Mouse (Mus musculus) forebrain, embryonic 10.5 days (tissue): ENCODE measurements around the gene Atxn7l3. TPM values are rescaled to one million over a fixed set of nuclear protein-coding genes. Genes with fewer than 3 reads are reported as not detected.
A peak's percentile ranks its signal among the peaks of the same experiment; 100 is the strongest.

Experiments used
- DNase-seq: peaks from one replicate; pipeline ENCODE4 v3.0.0-alpha.2; 2017; ENCODE audit warnings: low spot score; ENCODE audit errors: extremely low spot score
- H3K27ac ChIP-seq: fragments of 300-500 bp; sonication (generic); 2 replicates; pipeline ENCODE4 v1.5.1; 2016; ENCODE audit warnings: mild to moderate bottlenecking
- H3K27me3 ChIP-seq: fragments of 300-500 bp; sonication (generic); 2 replicates; pipeline ENCODE4 v1.6.1; 2016; ENCODE audit warnings: mild to moderate bottlenecking; ENCODE audit not compliant: poor library complexity, severe bottlenecking
- H3K36me3 ChIP-seq: fragments of 300-500 bp; sonication (generic); replicated peaks from 2 replicates; pipeline ENCODE4 v1.6.1; 2016; ENCODE audit warnings: mild to moderate bottlenecking, moderate library complexity
- H3K4me1 ChIP-seq: fragments of 300-500 bp; sonication (generic); 2 replicates; pipeline ENCODE4 v1.6.1; 2016
- H3K4me3 ChIP-seq: fragments of 300-500 bp; sonication (generic); 2 replicates; pipeline ENCODE4 v1.5.1; 2016; ENCODE audit warnings: mild to moderate bottlenecking, moderate library complexity
- H3K9me3 ChIP-seq: fragments of 300-500 bp; sonication (generic); 2 replicates; pipeline ENCODE4 v1.6.1; 2016; ENCODE audit warnings: mild to moderate bottlenecking, moderate library complexity
- WGBS: fragments of 180-500 bp; shearing (Covaris S2); methylation state at CpG from one replicate; pipeline ENCODE4 v1.1.7; 2016; 5-methylcytosine and 5-hydroxymethylcytosine counted together
- polyA plus RNA-seq: library from polyadenylated mRNA; unstranded; fragments of >200 nt; fragmentation: Nextera tagmentation; extraction: Ambion mirVana; gene quantifications from 2 replicates; pipeline ENCODE4 v1.2.1, GENCODE M21; 2016

Atxn7l3 gene
- 14.1 and 15.6 TPM in 2 replicates for polyA plus RNA-seq

GRCm38 (mm10) chr11:102296491-102297472, at the start of gene Atxn7l3:
TSS of gene Atxn7l3 (minus strand) at chr11:102296631.
- under 1% methylated on average over 85 of the region's 125 CpGs for WGBS
- Histone ChIP-seq H3K4me3 (peak within 1 kb of the TSS; percentile 94), H3K4me1 (peaks cover 32% of the 10 kb centered on the region), H3K9me3 (no peaks in the 10 kb centered on the region), H3K27me3 (no peaks in the 10 kb centered on the region), H3K27ac (peak within 1 kb of the TSS; percentile 98), H3K36me3 (peaks cover 33% of the 10 kb centered on the region)
- peak; percentile 98 for DNase-seq

GRCm38 (mm10) chr11:102344458-102344857, 48.0 kb upstream of the Atxn7l3 start:
- 92% methylated on average over 3 of the region's 3 CpGs for WGBS
- Histone ChIP-seq H3K36me3 (no peaks in the 10 kb centered on the region), H3K4me1 (peaks cover 6% of the 10 kb centered on the region; the same call in 1 of the 2 replicates), H3K27me3 (no peaks in the 10 kb centered on the region), H3K9me3 (no peaks in the 10 kb centered on the region), H3K27ac (no peak overlapping the region), H3K4me3 (no peak overlapping the region)
- DNase-seq = no peak

- DNase-seq = no peak
- H3K4me1 ChIP-seq = peaks cover 6% of the 10 kb centered on the region; the same call in 1 of the 2 replicates
- H3K9me3 ChIP-seq = no peaks in the 10 kb centered on the region
- 64% methylated on average over 12 of the region's 12 CpGs for WGBS
- H3K4me3 ChIP-seq = no peak overlapping the region
- H3K27me3 ChIP-seq = no peaks in the 10 kb centered on the region
- no peaks in the 10 kb centered on the region for H3K36me3 ChIP-seq
- H3K27ac ChIP-seq = no peak overlapping the region
These were observed 46.3 kb upstream of the Atxn7l3 start for GRCm38 (mm10) chr11:102342742-102343141.

- no peaks in the 10 kb centered on the region for H3K9me3 ChIP-seq
- no peaks in the 10 kb centered on the region for H3K36me3 ChIP-seq
- no peak overlapping the region for H3K27ac ChIP-seq
- H3K27me3 ChIP-seq = no peaks in the 10 kb centered on the region
- H3K4me1 ChIP-seq = no peaks in the 10 kb centered on the region
- DNase-seq = no peak
- no peak overlapping the region for H3K4me3 ChIP-seq
- 93% methylated on average over 4 of the region's 4 CpGs for WGBS
These were observed 44.7 kb upstream of the Atxn7l3 start for GRCm38 (mm10) chr11:102341101-102341500.

GRCm38 (mm10) chr11:102339624-102340023, 43.2 kb upstream of the Atxn7l3 start:
- Histone ChIP-seq H3K27ac (no peak overlapping the region), H3K4me3 (no peak overlapping the region), H3K36me3 (no peaks in the 10 kb centered on the region), H3K4me1 (peaks cover 6% of the 10 kb centered on the region), H3K9me3 (no peaks in the 10 kb centered on the region), H3K27me3 (no peaks in the 10 kb centered on the region)
- 60% methylated on average over 4 of the region's 4 CpGs for WGBS
- no peak for DNase-seq

GRCm38 (mm10) chr11:102339195-102339594, 42.8 kb upstream of the Atxn7l3 start:
- Histone ChIP-seq H3K27ac (no peak overlapping the region), H3K27me3 (no peaks in the 10 kb centered on the region), H3K36me3 (no peaks in the 10 kb centered on the region), H3K4me3 (no peak overlapping the region), H3K4me1 (peaks cover 6% of the 10 kb centered on the region), H3K9me3 (no peaks in the 10 kb centered on the region)
- WGBS = 86% methylated on average over 11 of the region's 11 CpGs
- DNase-seq = no peak

GRCm38 (mm10) chr11:102338561-102338960, 42.1 kb upstream of the Atxn7l3 start:
- H3K4me3 ChIP-seq = no peak overlapping the region
- no peaks in the 10 kb centered on the region for H3K9me3 ChIP-seq
- no peak for DNase-seq
- 78% methylated on average over 3 of the region's 3 CpGs for WGBS
- H3K36me3 ChIP-seq = no peaks in the 10 kb centered on the region
- H3K27me3 ChIP-seq = no peaks in the 10 kb centered on the region
- peaks cover 8% of the 10 kb centered on the region for H3K4me1 ChIP-seq
- no peak overlapping the region for H3K27ac ChIP-seq

- 77% methylated on average over 1 of the region's 1 CpGs for WGBS
- H3K9me3 ChIP-seq = no peaks in the 10 kb centered on the region
- H3K4me1 ChIP-seq = peaks cover 8% of the 10 kb centered on the region
- DNase-seq = no peak
- no peaks in the 10 kb centered on the region for H3K36me3 ChIP-seq
- no peak overlapping the region for H3K27ac ChIP-seq
- no peaks in the 10 kb centered on the region for H3K27me3 ChIP-seq
- no peak overlapping the region for H3K4me3 ChIP-seq
These were observed 41.5 kb upstream of the Atxn7l3 start for GRCm38 (mm10) chr11:102337921-102338320.

GRCm38 (mm10) chr11:102336191-102336590, 39.8 kb upstream of the Atxn7l3 start:
- H3K4me1 ChIP-seq = peaks cover 8% of the 10 kb centered on the region
- no peaks in the 10 kb centered on the region for H3K36me3 ChIP-seq
- DNase-seq = no peak
- no peaks in the 10 kb centered on the region for H3K9me3 ChIP-seq
- no peak overlapping the region for H3K4me3 ChIP-seq
- H3K27ac ChIP-seq = no peak overlapping the region
- H3K27me3 ChIP-seq = no peaks in the 10 kb centered on the region
- WGBS = 76% methylated on average over 1 of the region's 1 CpGs

GRCm38 (mm10) chr11:102334973-102335700, 38.7 kb upstream of the Atxn7l3 start:
- Histone ChIP-seq H3K27ac (no peak overlapping the region), H3K4me1 (peaks cover 8% of the 10 kb centered on the region), H3K27me3 (no peaks in the 10 kb centered on the region), H3K4me3 (no peak overlapping the region), H3K36me3 (no peaks in the 10 kb centered on the region), H3K9me3 (no peaks in the 10 kb centered on the region)
- DNase-seq = no peak
- WGBS = 46% methylated on average over 9 of the region's 9 CpGs

GRCm38 (mm10) chr11:102334010-102334409, 37.6 kb upstream of the Atxn7l3 start:
- Histone ChIP-seq H3K4me3 (no peak overlapping the region), H3K27me3 (no peaks in the 10 kb centered on the region), H3K36me3 (no peaks in the 10 kb centered on the region), H3K9me3 (no peaks in the 10 kb centered on the region), H3K27ac (no peak overlapping the region), H3K4me1 (peaks cover 8% of the 10 kb centered on the region)
- DNase-seq = no peak
- WGBS = 76% methylated on average over 4 of the region's 4 CpGs

- Histone ChIP-seq H3K9me3 (no peaks in the 10 kb centered on the region), H3K27ac (no peak overlapping the region), H3K27me3 (no peaks in the 10 kb centered on the region), H3K4me1 (peaks cover 8% of the 10 kb centered on the region), H3K36me3 (no peaks in the 10 kb centered on the region), H3K4me3 (no peak overlapping the region)
- no peak for DNase-seq
These were observed 36.6 kb upstream of the Atxn7l3 start for GRCm38 (mm10) chr11:102333061-102333460.

GRCm38 (mm10) chr11:102331806-102332205, 35.4 kb upstream of the Atxn7l3 start:
- Histone ChIP-seq H3K4me1 (peaks cover 8% of the 10 kb centered on the region), H3K36me3 (no peaks in the 10 kb centered on the region), H3K9me3 (no peaks in the 10 kb centered on the region), H3K27ac (no peak overlapping the region), H3K4me3 (no peak overlapping the region), H3K27me3 (no peaks in the 10 kb centered on the region)
- 59% methylated on average over 4 of the region's 4 CpGs for WGBS
- no peak for DNase-seq
